Mouse (Mus musculus) kidney, adult 18-20 months (tissue): Measurements from ENCODE around the gene Tmem100.
A peak's percentile ranks its signal among the peaks of the same experiment; 100 is the strongest.

ENCODE experiments used
- DNase-seq: peaks from one replicate; pipeline ENCODE4 v3.0.0; 2021

The Tmem100 gene

GRCm38 (mm10) chr11:90019161-90019560 lies 11.0 kb upstream of the Tmem100 start:
- no peak for DNase-seq

GRCm38 (mm10) chr11:90025891-90026801 lies 4.0 kb upstream of the Tmem100 start:
- DNase-seq, result peak; percentile 14

- DNase-seq, result no peak
These were observed 3.4 kb upstream of the Tmem100 start for GRCm38 (mm10) chr11:90026802-90027174.

- DNase-seq, result no peak
These were observed 2.9 kb upstream of the Tmem100 start for GRCm38 (mm10) chr11:90027216-90027615.

- DNase-seq, result no peak
These were observed 1.4 kb upstream of the Tmem100 start for GRCm38 (mm10) chr11:90028746-90029145.

GRCm38 (mm10) chr11:90029354-90029753 lies 794 bp upstream of the Tmem100 start:
- peak; percentile 47 for DNase-seq

- DNase-seq, result peak; percentile 45
These were observed 409 bp downstream of the Tmem100 start for GRCm38 (mm10) chr11:90030557-90030956.

- DNase-seq, result no peak
These were observed 928 bp downstream of the Tmem100 start for GRCm38 (mm10) chr11:90031076-90031475.

GRCm38 (mm10) chr11:90032807-90033206 lies 2.7 kb downstream of the Tmem100 start:
- no peak for DNase-seq

- no peak for DNase-seq
These were observed 3.3 kb downstream of the Tmem100 start for GRCm38 (mm10) chr11:90033442-90033841.

GRCm38 (mm10) chr11:90034646-90035045 lies 4.5 kb downstream of the Tmem100 start:
- DNase-seq, result no peak

GRCm38 (mm10) chr11:90035532-90035931 lies 5.4 kb downstream of the Tmem100 start:
- no peak for DNase-seq

GRCm38 (mm10) chr11:90036416-90036815 lies 6.3 kb downstream of the Tmem100 start:
- DNase-seq, result no peak

- peak; percentile 36 for DNase-seq
These were observed 7.9 kb downstream of the Tmem100 start for GRCm38 (mm10) chr11:90038022-90038421.

GRCm38 (mm10) chr11:90044459-90044858 lies 14.3 kb downstream of the Tmem100 start:
- DNase-seq, result no peak

GRCm38 (mm10) chr11:90046211-90046610 lies 16.1 kb downstream of the Tmem100 start:
- DNase-seq, result no peak

- no peak for DNase-seq
These were observed 17.1 kb downstream of the Tmem100 start for GRCm38 (mm10) chr11:90047271-90047670.

- DNase-seq, result no peak
These were observed 19.9 kb downstream of the Tmem100 start for GRCm38 (mm10) chr11:90050016-90050415.

GRCm38 (mm10) chr11:90052785-90053184 lies 22.6 kb downstream of the Tmem100 start:
- DNase-seq, result no peak

- DNase-seq, result no peak
These were observed 23.7 kb downstream of the Tmem100 start for GRCm38 (mm10) chr11:90053820-90054219.

GRCm38 (mm10) chr11:90054401-90054800 lies 24.3 kb downstream of the Tmem100 start:
- DNase-seq, result no peak

- no peak for DNase-seq
These were observed 26.9 kb downstream of the Tmem100 start for GRCm38 (mm10) chr11:90057070-90057469.

- DNase-seq, result no peak
These were observed 29.1 kb downstream of the Tmem100 start for GRCm38 (mm10) chr11:90059241-90059640.

- DNase-seq, result no peak
These were observed 32.5 kb downstream of the Tmem100 start for GRCm38 (mm10) chr11:90062657-90063056.
